Mouse (Mus musculus) lung, embryonic 16.5 days (tissue): ENCODE results near the gene Exo5. TPM values are rescaled to one million over a fixed set of nuclear protein-coding genes. Genes with fewer than 3 reads are reported as not detected.

Experiments used
- ATAC-seq: fragments of 200-750 bp; cut with Nextera tagmentation; 2 replicates; pipeline ENCODE4 v1.8.0; 2017; ENCODE audit warnings: low read depth, mild to moderate bottlenecking, moderate library complexity
- H3K27ac ChIP-seq: fragments of 300-500 bp; sonication (generic); 2 replicates; pipeline ENCODE4 v1.5.1; 2014; ENCODE audit warnings: mild to moderate bottlenecking, control low read depth, low read length
- H3K27me3 ChIP-seq: fragments of 300-500 bp; sonication (generic); 2 replicates; pipeline ENCODE4 v1.6.1; 2014; ENCODE audit warnings: low read depth, low read length, mixed read lengths; ENCODE audit not compliant: control insufficient read depth, insufficient read depth
- H3K36me3 ChIP-seq: fragments of 300-500 bp; sonication (generic); 2 replicates; pipeline ENCODE4 v1.6.1; 2014; ENCODE audit warnings: low read length; ENCODE audit not compliant: control insufficient read depth, insufficient read depth
- H3K4me1 ChIP-seq: fragments of 300-500 bp; sonication (generic); replicated peaks from 2 replicates; pipeline ENCODE4 v1.6.1; 2014; ENCODE audit warnings: low read length, mixed read lengths; ENCODE audit not compliant: control insufficient read depth, insufficient read depth
- H3K4me2 ChIP-seq: fragments of 300-500 bp; sonication (generic); 2 replicates; pipeline ENCODE4 v1.6.1; 2014; ENCODE audit warnings: low read depth, low read length, control low read depth
- H3K4me3 ChIP-seq: fragments of 300-500 bp; sonication (generic); 2 replicates; pipeline ENCODE4 v1.5.1; 2014; ENCODE audit warnings: mild to moderate bottlenecking, low read length, control low read depth
- H3K9ac ChIP-seq: fragments of 300-500 bp; sonication (generic); 2 replicates; pipeline ENCODE4 v1.6.1; 2014; ENCODE audit warnings: low read length, control low read depth
- H3K9me3 ChIP-seq: fragments of 300-500 bp; sonication (generic); 2 replicates; pipeline ENCODE4 v1.6.1; 2016; ENCODE audit warnings: low read length; ENCODE audit not compliant: control insufficient read depth
- WGBS: fragments of 180-500 bp; shearing (Covaris S2); extraction: QIAGEN DNeasy Blood & Tissue Kit; methylation state at CpG from one replicate; pipeline ENCODE4 v1.1.7; 2014; 5-methylcytosine and 5-hydroxymethylcytosine counted together
- polyA plus RNA-seq: library from polyadenylated mRNA; unstranded; fragments of >200 nt; fragmentation: Nextera tagmentation; extraction: Ambion mirVana; gene quantifications from 2 replicates; pipeline ENCODE4 v1.2.1, GENCODE M21; 2015

Gene Exo5
- polyA plus RNA-seq: 26.8 and 27.2 TPM in 2 replicates

- Histone ChIP-seq H3K4me1 (peaks cover 8% of the 10 kb centered on the region; the same call in 1 of the 2 replicates), H3K4me3 (peak within 1 kb of the TSS; percentile 71)
- WGBS: under 1% methylated on average over 33 of the region's 33 CpGs
These were observed at the start of gene Exo5 for GRCm38 (mm10) chr4:120924554-120925299. Gene Exo5 (minus strand): TSS chr4:120925017.

GRCm38 (mm10) chr4:120971842-120972241 lies 47.0 kb upstream of the Exo5 start:
- Histone ChIP-seq H3K36me3 (peaks cover 11% of the 10 kb centered on the region), H3K27ac (no peak overlapping the region)
- no peak for ATAC-seq

More at GRCm38 (mm10) chr4:120924554-120925299, at the start of gene Exo5:
- Histone ChIP-seq H3K4me2 (peak within 1 kb of the TSS; percentile 81), H3K36me3 (peaks cover 28% of the 10 kb centered on the region), H3K27me3 (no peaks in the 10 kb centered on the region), H3K27ac (peak within 1 kb of the TSS; percentile 90), H3K9me3 (0 out of 2 replicates have a peak, but pooled peaks cover 2% of the 10 kb centered on the region), H3K9ac (peak within 1 kb of the TSS; percentile 83)
- ATAC-seq: peak; percentile 100

GRCm38 (mm10) chr4:120969382-120970146 lies 44.7 kb upstream of the Exo5 start:
- ATAC-seq: no peak
- Histone ChIP-seq H3K4me2 (no peak overlapping the region), H3K36me3 (peaks cover 11% of the 10 kb centered on the region), H3K27me3 (no peaks in the 10 kb centered on the region), H3K27ac (no peak overlapping the region), H3K9me3 (no peaks in the 10 kb centered on the region), H3K4me1 (no peaks in the 10 kb centered on the region), H3K9ac (no peak overlapping the region), H3K4me3 (no peak overlapping the region)
- 73% methylated on average over 5 of the region's 5 CpGs for WGBS

More at GRCm38 (mm10) chr4:120971842-120972241, 47.0 kb upstream of the Exo5 start:
- Histone ChIP-seq H3K4me1 (no peaks in the 10 kb centered on the region), H3K4me2 (no peak overlapping the region), H3K4me3 (no peak overlapping the region), H3K27me3 (no peaks in the 10 kb centered on the region), H3K9me3 (no peaks in the 10 kb centered on the region), H3K9ac (no peak overlapping the region)
- 88% methylated on average over 8 of the region's 8 CpGs for WGBS

GRCm38 (mm10) chr4:120968486-120968885 lies 43.7 kb upstream of the Exo5 start:
- H3K9ac ChIP-seq: no peak overlapping the region
- WGBS: 75% methylated on average over 9 of the region's 9 CpGs
- H3K27me3 ChIP-seq: no peaks in the 10 kb centered on the region
- no peaks in the 10 kb centered on the region for H3K9me3 ChIP-seq
- no peak for ATAC-seq
- H3K36me3 ChIP-seq: peaks cover 8% of the 10 kb centered on the region; the same call in 1 of the 2 replicates
- H3K4me1 ChIP-seq: no peaks in the 10 kb centered on the region
- no peak overlapping the region for H3K4me2 ChIP-seq
- no peak overlapping the region for H3K4me3 ChIP-seq
- H3K27ac ChIP-seq: no peak overlapping the region

GRCm38 (mm10) chr4:120955586-120955985 lies 30.8 kb upstream of the Exo5 start:
- Histone ChIP-seq H3K27me3 (no peaks in the 10 kb centered on the region), H3K9me3 (no peaks in the 10 kb centered on the region), H3K4me2 (no peak overlapping the region), H3K4me3 (no peak overlapping the region), H3K4me1 (0 out of 2 replicates have a peak, but pooled peaks cover 7% of the 10 kb centered on the region), H3K9ac (no peak overlapping the region), H3K36me3 (no peaks in the 10 kb centered on the region), H3K27ac (no peak overlapping the region)
- 84% methylated on average over 1 of the region's 1 CpGs for WGBS
- ATAC-seq: no peak

GRCm38 (mm10) chr4:120953667-120954066 lies 28.9 kb upstream of the Exo5 start:
- H3K27me3 ChIP-seq: no peaks in the 10 kb centered on the region
- no peaks in the 10 kb centered on the region for H3K9me3 ChIP-seq
- H3K9ac ChIP-seq: no peak overlapping the region
- H3K4me1 ChIP-seq: peaks cover 11% of the 10 kb centered on the region; the same call in 1 of the 2 replicates
- no peaks in the 10 kb centered on the region for H3K36me3 ChIP-seq
- no peak overlapping the region for H3K27ac ChIP-seq
- WGBS: 85% methylated on average over 1 of the region's 1 CpGs
- H3K4me2 ChIP-seq: no peak overlapping the region
- no peak for ATAC-seq
- H3K4me3 ChIP-seq: no peak overlapping the region

- H3K27ac ChIP-seq: no peak overlapping the region
- no peak overlapping the region for H3K4me2 ChIP-seq
- H3K9ac ChIP-seq: no peak overlapping the region
- H3K27me3 ChIP-seq: no peaks in the 10 kb centered on the region
- no peak overlapping the region for H3K4me3 ChIP-seq
- WGBS: 61% methylated on average over 4 of the region's 4 CpGs
- no peaks in the 10 kb centered on the region for H3K9me3 ChIP-seq
- H3K4me1 ChIP-seq: peaks cover 11% of the 10 kb centered on the region; the same call in 1 of the 2 replicates
- ATAC-seq: no peak
- no peaks in the 10 kb centered on the region for H3K36me3 ChIP-seq
These were observed 28.2 kb upstream of the Exo5 start for GRCm38 (mm10) chr4:120953038-120953437.

- Histone ChIP-seq H3K4me3 (peak overlapping the region; percentile 74), H3K36me3 (0 out of 2 replicates have a peak, but pooled peaks cover under 1% of the 10 kb centered on the region), H3K27ac (peak overlapping the region; percentile 84), H3K9ac (peak overlapping the region; percentile 84), H3K27me3 (no peaks in the 10 kb centered on the region), H3K4me2 (peak overlapping the region; percentile 91), H3K9me3 (no peaks in the 10 kb centered on the region), H3K4me1 (peaks cover 11% of the 10 kb centered on the region; the same call in 1 of the 2 replicates)
- ATAC-seq: no peak
- WGBS: 28% methylated on average over 6 of the region's 6 CpGs
These were observed 27.3 kb upstream of the Exo5 start for GRCm38 (mm10) chr4:120952163-120952562.

- Histone ChIP-seq H3K27ac (peak within 1 kb of the TSS; percentile 84), H3K4me3 (peak within 1 kb of the TSS; percentile 74), H3K36me3 (peaks cover 3% of the 10 kb centered on the region; the same call in 1 of the 2 replicates), H3K4me2 (peak within 1 kb of the TSS; percentile 91), H3K9me3 (no peaks in the 10 kb centered on the region), H3K27me3 (no peaks in the 10 kb centered on the region), H3K4me1 (peaks cover 11% of the 10 kb centered on the region; the same call in 1 of the 2 replicates), H3K9ac (peak within 1 kb of the TSS; percentile 84)
- peak; percentile 100 for ATAC-seq
- under 1% methylated on average over 52 of the region's 60 CpGs for WGBS
These were observed 26.7 kb upstream of the Exo5 start, which contains the start of gene Zfp69 for GRCm38 (mm10) chr4:120951428-120951973. Gene Zfp69 (minus strand): TSS chr4:120951699.
